Mouse (Mus musculus) CH12.LX (cell line): ENCODE results near the gene Cdc37. TPM values are rescaled to one million over a fixed set of nuclear protein-coding genes. Genes with fewer than 3 reads are reported as not detected.

ENCODE experiments used
- DNase-seq: peaks from one replicate; pipeline ENCODE4 v3.0.0-alpha.2; 2013; ENCODE audit errors: extremely low read depth
- H3K27ac ChIP-seq: 2 replicates; pipeline ENCODE4 v1.5.1; 2012; ENCODE audit warnings: low read depth, mild to moderate bottlenecking, control low read depth, moderate library complexity; ENCODE audit not compliant: insufficient read depth
- H3K27me3 ChIP-seq: replicated peaks from 2 replicates; pipeline ENCODE3; 2012; ENCODE audit warnings: inconsistent platforms
- H3K36me3 ChIP-seq, 2 experiments: replicated peaks in 1 of 2; 2 replicates each; pipeline versions ENCODE3 to v1.6.1; 2012; ENCODE audit warnings: inconsistent platforms in 1 of 2, low read length in 1 of 2, mild to moderate bottlenecking in 1 of 2, mixed read lengths in 1 of 2, moderate library complexity in 1 of 2; ENCODE audit not compliant: control insufficient read depth in 1 of 2, insufficient read depth in 1 of 2
- H3K4me1 ChIP-seq, 2 experiments: 2 replicates each; pipeline ENCODE4 v1.6.1; 2012; ENCODE audit warnings: inconsistent platforms in 1 of 2, moderate library complexity in 1 of 2; ENCODE audit not compliant: insufficient read depth in 2 of 2, control insufficient read depth in 1 of 2
- H3K4me2 ChIP-seq: 2 replicates; pipeline ENCODE4 v1.6.1; 2012; ENCODE audit warnings: low read depth, mild to moderate bottlenecking, control low read depth; ENCODE audit not compliant: poor library complexity, insufficient read depth, severe bottlenecking
- H3K4me3 ChIP-seq, 3 experiments: fragments of 150-350 bp in 1 of 3; sonication (generic) in 1 of 3; replicated peaks in 1 of 3; 2 replicates each; pipeline versions ENCODE3 to v1.5.1; 2011 to 2012; ENCODE audit warnings: low read depth in 2 of 3, low read length in 2 of 3, mild to moderate bottlenecking in 2 of 3, moderate library complexity in 2 of 3, control low read depth in 1 of 3, improper control_type of control experiment in 1 of 3, inconsistent platforms in 1 of 3, mixed read lengths in 1 of 3; ENCODE audit not compliant: poor library complexity in 1 of 3
- H3K79me2 ChIP-seq: replicated peaks from 2 replicates; pipeline ENCODE4 v1.6.1; 2012; ENCODE audit warnings: mild to moderate bottlenecking, moderate library complexity; ENCODE audit not compliant: control insufficient read depth, poor library complexity, insufficient read depth, severe bottlenecking; ENCODE audit errors: extremely low read depth
- H3K9ac ChIP-seq: 2 replicates; pipeline ENCODE4 v1.6.1; 2012; ENCODE audit warnings: low read depth, mild to moderate bottlenecking, control low read depth, moderate library complexity; ENCODE audit not compliant: insufficient read depth
- H3K9me3 ChIP-seq: replicated peaks from 2 replicates; pipeline ENCODE3; 2012; ENCODE audit warnings: low read length, inconsistent platforms, mixed read lengths
- EP300 ChIP-seq: IDR thresholded peaks from 2 replicates; pipeline ENCODE4 v1.6.1; 2011; ENCODE audit warnings: low read length, improper control_type of control experiment
- ETS1 ChIP-seq: conservative IDR thresholded peaks from 2 replicates; pipeline ENCODE4 v1.6.1; 2012; ENCODE audit warnings: low read depth, mild to moderate bottlenecking, inconsistent platforms, low read length, improper control_type of control experiment, moderate library complexity
- IRF4 ChIP-seq: IDR thresholded peaks from 2 replicates; pipeline ENCODE4 v1.6.1; 2014; ENCODE audit warnings: low read depth, mild to moderate bottlenecking, inconsistent platforms, low read length, improper control_type of control experiment
- JUN ChIP-seq: IDR thresholded peaks from 2 replicates; pipeline ENCODE4 v1.6.1; 2011; ENCODE audit warnings: low read depth, mild to moderate bottlenecking, low read length, improper control_type of control experiment, moderate library complexity; ENCODE audit not compliant: insufficient read depth
- MAFK ChIP-seq: IDR thresholded peaks from 2 replicates; pipeline ENCODE4 v1.6.1; 2011; ENCODE audit warnings: low read length, improper control_type of control experiment; ENCODE audit not compliant: insufficient replicate concordance
- MAX ChIP-seq: IDR thresholded peaks from 2 replicates; pipeline ENCODE4 v1.6.1; 2011; ENCODE audit warnings: low read length, improper control_type of control experiment
- MAZ ChIP-seq: IDR thresholded peaks from 2 replicates; pipeline ENCODE4 v1.6.1; 2012; ENCODE audit warnings: low read depth, mild to moderate bottlenecking, inconsistent platforms, low read length, improper control_type of control experiment, moderate library complexity
- MEF2A ChIP-seq: IDR thresholded peaks from 2 replicates; pipeline ENCODE4 v1.6.1; 2014; ENCODE audit warnings: low read depth, mild to moderate bottlenecking, inconsistent platforms, low read length, improper control_type of control experiment, borderline replicate concordance
- MXI1 ChIP-seq: IDR thresholded peaks from 2 replicates; pipeline ENCODE4 v1.6.1; 2011; ENCODE audit warnings: mild to moderate bottlenecking, low read depth, low read length, improper control_type of control experiment
- MYC ChIP-seq: IDR thresholded peaks from 2 replicates; pipeline ENCODE4 v1.6.1; 2011; ENCODE audit warnings: low read depth, mild to moderate bottlenecking, improper control_type of control experiment, low read length
- NRF1 ChIP-seq: IDR thresholded peaks from 2 replicates; pipeline ENCODE4 v1.6.1; 2014; ENCODE audit warnings: low read depth, mild to moderate bottlenecking, inconsistent platforms, low read length, improper control_type of control experiment, moderate library complexity
- RAD21 ChIP-seq: IDR thresholded peaks from 2 replicates; pipeline ENCODE4 v1.6.1; 2011; ENCODE audit warnings: low read depth, mild to moderate bottlenecking, low read length, improper control_type of control experiment, moderate library complexity
- RCOR1 ChIP-seq: conservative IDR thresholded peaks from 2 replicates; pipeline ENCODE4 v1.6.1; 2012; ENCODE audit warnings: low read depth, mild to moderate bottlenecking, inconsistent platforms, low read length, improper control_type of control experiment
- SIN3A ChIP-seq: IDR thresholded peaks from 2 replicates; pipeline ENCODE4 v1.6.1; 2012; ENCODE audit warnings: low read length, improper control_type of control experiment, inconsistent platforms
- TBP ChIP-seq: conservative IDR thresholded peaks from 2 replicates; pipeline ENCODE4 v1.6.1; 2011; ENCODE audit warnings: low read depth, low read length, improper control_type of control experiment
- TCF12 ChIP-seq: IDR thresholded peaks from 2 replicates; pipeline ENCODE4 v1.6.1; 2014; ENCODE audit warnings: low read depth, mild to moderate bottlenecking, inconsistent platforms, low read length, improper control_type of control experiment
- UBTF ChIP-seq: IDR thresholded peaks from 2 replicates; pipeline ENCODE4 v1.6.1; 2012; ENCODE audit warnings: low read depth, mild to moderate bottlenecking, inconsistent platforms, low read length, improper control_type of control experiment, moderate library complexity
- USF1 ChIP-seq: IDR thresholded peaks from 2 replicates; pipeline ENCODE4 v1.6.1; 2014; ENCODE audit warnings: low read depth, mild to moderate bottlenecking, inconsistent platforms, low read length, improper control_type of control experiment
- USF2 ChIP-seq: conservative IDR thresholded peaks from 2 replicates; pipeline ENCODE4 v1.6.1; 2011; ENCODE audit warnings: low read depth, low read length, improper control_type of control experiment
- ZC3H11A ChIP-seq: IDR thresholded peaks from 2 replicates; pipeline ENCODE4 v1.6.1; 2012; ENCODE audit warnings: low read depth, mild to moderate bottlenecking, inconsistent platforms, low read length, improper control_type of control experiment
- ZNF384 ChIP-seq: IDR thresholded peaks from 2 replicates; pipeline ENCODE4 v1.6.1; 2012; ENCODE audit warnings: low read depth, low read length, improper control_type of control experiment, inconsistent platforms
- dilution Hi-C: fragments of 300-500 bp; cut with MboI; formaldehyde crosslinking; loops from 2 replicates; pipeline ENCODE4 v1.14.3; 2020; ENCODE audit warnings: low sequenced_read_pairs; ENCODE audit not compliant: extremely low pct_unique_long_range_greater_than_20kb, extremely low pct_ligation_motif_present
- in situ Hi-C: fragments of 300-500 bp; cut with MboI; formaldehyde crosslinking; loops from 3 replicates; pipeline ENCODE4 v1.14.3; 2019; ENCODE audit warnings: low sequenced_read_pairs, low pct_ligation_motif_present, low pct_unique_long_range_greater_than_20kb, mixed read lengths
- polyA plus RNA-seq: library from polyadenylated mRNA; unstranded; fragments of >175 nt; gene quantifications from 2 replicates; pipeline ENCODE4 v1.2.1, GENCODE M21; 2012; ENCODE audit warnings: low read depth; ENCODE audit not compliant: insufficient read length
- total RNA-seq, 2 experiments: library from RNA; depleted of rRNA; stranded (reverse); fragments of 300-350 nt in 1 of 2; fragments of >200 nt in 1 of 2; gene quantifications; 2 replicates each; pipeline ENCODE4 v1.2.3; 2012 to 2014

Cdc37 gene
- total and polyA plus RNA-seq, 3 experiments, result 87.2 to 447 (median 230) TPM

GRCm38 (mm10) chr9:21097793-21098192 lies 52.0 kb downstream of the Cdc37 start:
- dilution Hi-C loops, result no loop called here
- H3K27ac ChIP-seq, result peak overlapping the region; percentile 46
- H3K9ac ChIP-seq, result no peak overlapping the region; the same call in 1 of the 2 replicates
- no peak overlapping the region for H3K4me2 ChIP-seq
- no peaks in the 10 kb centered on the region for H3K9me3 ChIP-seq
- in situ Hi-C loops, result no loop called here
- H3K27me3 ChIP-seq, result no peaks in the 10 kb centered on the region
- H3K79me2 ChIP-seq, result no peaks in the 10 kb centered on the region
- H3K36me3 ChIP-seq, result peaks cover 5 to 28% of the 10 kb centered on the region in 2 experiments
- peaks cover 15 to 56% of the 10 kb centered on the region in 2 experiments for H3K4me1 ChIP-seq
- DNase-seq, result peak; percentile 47
- no peak overlapping the region for H3K4me3 ChIP-seq
- TF ChIP-seq RCOR1, result 0 out of 2 replicates have a peak, but pooled peaks have one; percentile 16
- TF ChIP-seq MAX, result 0 out of 2 replicates have a peak, but pooled peaks have one; percentile 36
- peak; percentile 80 for TF ChIP-seq MAFK
- TF ChIP-seq MYC, result 0 out of 2 replicates have a peak, but pooled peaks have one; percentile 47
- TF ChIP-seq NRF1, result no peak
- TF ChIP-seq ETS1, result peak; percentile 49; the same call in 1 of the 2 replicates
- TF ChIP-seq MXI1, result no peak; the same call in 1 of the 2 replicates
- TF ChIP-seq SIN3A, result peak; percentile 63; the same call in 1 of the 2 replicates
- TF ChIP-seq EP300, result peak; percentile 26; the same call in 1 of the 2 replicates
- no peak for TF ChIP-seq UBTF
- TF ChIP-seq ZNF384, result no peak
- TF ChIP-seq MAZ, result 0 out of 2 replicates have a peak, but pooled peaks have one; percentile 39
- no peak for TF ChIP-seq USF1
- TF ChIP-seq JUN, result no peak; the same call in 1 of the 2 replicates
- TF ChIP-seq RAD21, result no peak
- TF ChIP-seq ZC3H11A, result no peak
- TF ChIP-seq TBP, result 0 out of 2 replicates have a peak, but pooled peaks have one; percentile 17
- no peak for TF ChIP-seq USF2
- TF ChIP-seq TCF12, result 0 out of 2 replicates have a peak, but pooled peaks have one; percentile 11
- peak; percentile 36; the same call in 1 of the 2 replicates for TF ChIP-seq IRF4
- peak; percentile 28; the same call in 1 of the 2 replicates for TF ChIP-seq MEF2A
- TF ChIP-seq, all 38 proteins: peak for 12
